Mouse (Mus musculus): ENCODE data around the gene Manba.

DNA sequence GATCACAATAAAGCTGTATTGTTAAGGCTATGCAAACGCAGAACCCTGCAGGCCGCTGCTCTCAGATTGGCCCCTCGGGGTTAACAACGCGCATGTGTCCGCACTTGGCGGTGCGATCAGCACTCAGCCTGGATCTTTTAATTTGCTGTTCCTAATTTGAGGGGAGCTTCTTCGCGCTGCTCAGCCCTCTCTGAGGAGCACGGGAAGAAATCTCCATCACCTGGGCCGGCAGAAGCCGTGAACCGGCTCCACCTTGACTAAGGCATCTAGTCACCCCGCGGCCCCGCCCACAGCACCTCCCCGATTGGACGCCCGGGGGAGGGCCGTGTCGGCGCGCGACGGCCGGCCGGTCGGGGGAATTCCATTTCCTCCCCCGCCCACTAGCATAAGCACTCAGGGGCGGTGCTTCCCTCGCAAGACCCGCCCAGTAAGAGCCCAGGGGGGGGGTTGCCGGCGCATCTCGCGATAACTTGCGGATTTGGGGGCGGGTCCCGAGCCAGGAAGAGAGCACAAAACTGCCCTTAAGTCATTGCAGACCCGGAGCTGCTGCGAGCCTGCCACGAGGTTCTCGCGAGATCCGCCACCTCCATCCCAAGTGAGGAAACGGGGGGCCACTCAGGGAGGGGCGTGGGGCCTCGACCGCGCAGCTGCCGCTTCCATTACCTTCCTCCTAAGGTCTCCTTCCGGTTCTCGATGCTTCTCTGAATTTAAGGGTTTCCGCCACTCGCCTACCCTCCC, 47.5 kb upstream of the Manba start, which contains the start of gene Ube2d3:
- TF ChIP-seq GATA1 (IDR thresholded peaks at IDR 0.05; ENCODE audit: low read length) (no peak), TAL1 (IDR thresholded peaks at IDR 0.05; ENCODE audit: low read length) (no peak)
